Mouse (Mus musculus) adrenal gland, postnatal 25 days (tissue): ENCODE results near the gene Cd84. TPM values are rescaled to one million over a fixed set of nuclear protein-coding genes. Genes with fewer than 3 reads are reported as not detected.
"Not testable (repeated sequence)": the region's sequence is repeated elsewhere in the genome, so short reads cannot be mapped to it uniquely, and the experiment has no call there.

ENCODE experiments used
- DNase-seq: peaks from one replicate; pipeline ENCODE4 v3.0.0; 2021; ENCODE audit warnings: mixed read lengths
- long read RNA-seq: library from polyadenylated mRNA; stranded (forward); transcript quantifications from one replicate; pipeline ENCODE4 v2.0.0, GENCODE M21; 2021
- total RNA-seq: library from RNA; stranded (reverse); gene quantifications from 2 replicates; pipeline ENCODE4 v1.2.3, GENCODE M21; 2021

The Cd84 gene
- 2.3 and 2.6 TPM in 2 replicates for total RNA-seq
- long read RNA-seq, partial matches to known transcripts, result 0 of 1 reads
- long read RNA-seq, other reads (novel, unspliced or antisense), result 1 of 1 reads

- DNase-seq, result no peak
Observed at GRCm38 (mm10) chr1:171839488-171839887, at the start of gene Cd84. Gene Cd84, plus strand, starts transcription at chr1:171839697.

- no peak for DNase-seq
Observed at GRCm38 (mm10) chr1:171791491-171791890, 48.0 kb upstream of the Cd84 start.

GRCm38 (mm10) chr1:171796185-171796584 is 43.3 kb upstream of the Cd84 start:
- no peak for DNase-seq

- no peak for DNase-seq
Observed at GRCm38 (mm10) chr1:171797840-171798239, 41.7 kb upstream of the Cd84 start.

- no peak for DNase-seq
Observed at GRCm38 (mm10) chr1:171799648-171800047, 39.8 kb upstream of the Cd84 start.

GRCm38 (mm10) chr1:171811048-171811447 is 28.4 kb upstream of the Cd84 start:
- DNase-seq, result not testable (repeated sequence)

GRCm38 (mm10) chr1:171815545-171816439 is 23.7 kb upstream of the Cd84 start:
- DNase-seq, result no peak

- no peak for DNase-seq
Observed at GRCm38 (mm10) chr1:171816991-171817390, 22.5 kb upstream of the Cd84 start.

- DNase-seq, result no peak
Observed at GRCm38 (mm10) chr1:171821331-171821730, 18.2 kb upstream of the Cd84 start.

GRCm38 (mm10) chr1:171825462-171825861 is 14.0 kb upstream of the Cd84 start:
- no peak for DNase-seq

- no peak for DNase-seq
Observed at GRCm38 (mm10) chr1:171826164-171826563, 13.3 kb upstream of the Cd84 start.

GRCm38 (mm10) chr1:171827674-171828073 is 11.8 kb upstream of the Cd84 start:
- DNase-seq, result no peak

GRCm38 (mm10) chr1:171840450-171841023 is 1.0 kb downstream of the Cd84 start:
- no peak for DNase-seq

GRCm38 (mm10) chr1:171845035-171845754 is 5.7 kb downstream of the Cd84 start:
- no peak for DNase-seq

GRCm38 (mm10) chr1:171848201-171848600 is 8.7 kb downstream of the Cd84 start:
- no peak for DNase-seq

GRCm38 (mm10) chr1:171848757-171849156 is 9.3 kb downstream of the Cd84 start:
- DNase-seq, result no peak

- no peak for DNase-seq
Observed at GRCm38 (mm10) chr1:171849454-171849853, 10.0 kb downstream of the Cd84 start.

GRCm38 (mm10) chr1:171865467-171865866 is 26.0 kb downstream of the Cd84 start:
- DNase-seq, result no peak

GRCm38 (mm10) chr1:171886989-171887388 is 47.5 kb downstream of the Cd84 start:
- DNase-seq, result no peak

- DNase-seq, result not testable (repeated sequence)
Observed at GRCm38 (mm10) chr1:171895364-171895763, 55.9 kb downstream of the Cd84 start, which contains the start of gene Gm10521. Gene Gm10521, plus strand, starts transcription at chr1:171895664.

GRCm38 (mm10) chr1:171904011-171904410 is 64.5 kb downstream of the Cd84 start:
- DNase-seq, result no peak

- no peak for DNase-seq
Observed at GRCm38 (mm10) chr1:171915638-171916458, 76.4 kb downstream of the Cd84 start.
